Mouse (Mus musculus): ENCODE measurements around the gene Lin37.

- TF ChIP-seq TAL1 (IDR thresholded peaks at IDR 0.05; ENCODE audit: low read length), result no peak
- no peak for TF ChIP-seq GATA1 (IDR thresholded peaks at IDR 0.05; ENCODE audit: low read length)
These were observed 33.3 kb upstream of the Lin37 start for GRCm38 (mm10) chr7:30592772-30593423.

Measured in erythroblast, embryonic 14.5 days (primary cell).